Mouse (Mus musculus): Measurements from ENCODE around the gene Tspoap1. TPM values are rescaled to one million over a fixed set of nuclear protein-coding genes. Genes with fewer than 3 reads are reported as not detected.

Tspoap1 gene
- polyA plus RNA-seq, 1 experiment from 2014 or later = 10.0 TPM

DNA sequence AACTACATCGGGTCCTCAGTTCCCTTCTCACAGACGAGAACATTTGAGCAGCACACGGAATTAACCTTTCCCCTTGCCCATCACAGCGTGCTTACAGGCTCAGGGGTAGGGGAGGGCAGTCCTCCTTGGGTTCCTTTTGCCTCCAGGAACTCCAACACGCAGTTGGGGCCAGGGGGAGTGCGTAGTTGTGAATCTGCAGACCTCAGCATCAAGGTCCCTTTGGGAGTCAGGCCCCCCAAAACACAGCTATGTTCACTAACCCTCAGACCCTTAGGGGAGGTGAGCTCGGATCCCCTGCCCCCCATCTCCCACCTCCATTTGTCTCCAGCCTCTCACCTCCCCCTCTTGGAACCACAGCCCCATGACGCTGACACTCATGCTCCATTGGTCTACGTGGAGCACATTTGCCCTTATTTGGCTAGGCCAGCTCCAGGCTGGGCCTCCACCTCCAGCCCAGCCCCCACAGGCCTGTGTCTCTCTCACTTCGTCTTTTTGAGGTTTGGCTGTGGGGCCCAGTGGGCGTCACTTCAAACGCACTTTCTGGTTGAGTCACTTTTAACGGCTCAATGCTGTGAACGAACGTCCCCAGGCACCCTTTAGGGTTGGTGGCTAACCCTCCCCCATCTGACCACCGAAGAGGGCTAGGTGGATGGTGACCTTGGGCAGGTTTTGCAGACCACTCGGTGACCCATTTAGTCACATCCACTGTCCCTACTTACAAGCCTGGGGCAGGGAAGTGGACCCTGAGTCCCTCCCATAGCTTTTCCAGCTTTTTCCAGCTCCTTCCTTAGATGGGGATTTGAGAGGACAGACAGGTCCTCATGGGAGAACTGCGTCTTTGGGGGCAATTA lies 10.9 kb upstream of the Tspoap1 start:
- no peaks in the 10 kb centered on the region for H3K9me3 ChIP-seq (ENCODE audit: control insufficient read depth, low read length)
- no peaks in the 10 kb centered on the region for H3K36me3 ChIP-seq (ENCODE audit: control insufficient read depth, insufficient read depth, low read length)
- no peak overlapping the region for H3K4me2 ChIP-seq (replicated peaks; ENCODE audit: low read depth, low read length)
- no peak overlapping the region for H3K9ac ChIP-seq (ENCODE audit: low read depth, low read length)
- no peak overlapping the region for H3K4me3 ChIP-seq (ENCODE audit: low read depth, low read length)
- WGBS = 53% methylated on average over 18 of the region's 18 CpGs
- H3K27ac ChIP-seq (ENCODE audit: low read depth, low read length) = no peak overlapping the region
- DNase-seq (ENCODE audit: low spot score) (no peak), ATAC-seq (ENCODE audit: low FRiP score) (no peak)
- H3K27me3 ChIP-seq (ENCODE audit: control insufficient read depth, insufficient read depth, low read length) = no peaks in the 10 kb centered on the region
- no peaks in the 10 kb centered on the region for H3K4me1 ChIP-seq (replicated peaks; ENCODE audit: control insufficient read depth, insufficient read depth, low read length)

DNA sequence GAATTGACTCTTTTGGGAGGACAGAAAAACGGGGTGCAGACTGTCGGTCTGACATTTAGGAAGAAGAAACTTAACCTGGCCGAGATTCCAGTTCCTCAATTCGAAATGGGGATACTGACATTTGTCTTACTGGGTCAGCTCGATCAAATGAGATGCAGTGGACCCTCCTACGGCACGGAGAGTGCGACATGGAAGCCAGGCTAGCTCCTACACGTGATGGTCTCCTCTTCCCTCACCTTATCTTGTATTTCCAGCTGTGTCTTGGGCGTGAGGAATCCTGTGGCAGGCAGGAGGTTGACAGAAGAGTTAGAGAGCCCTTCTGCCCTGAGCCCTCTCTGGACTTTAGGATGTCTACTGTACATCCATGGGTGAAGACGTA lies 10.3 kb upstream of the Tspoap1 start:
- no peaks in the 10 kb centered on the region for H3K9me3 ChIP-seq (ENCODE audit: control insufficient read depth, low read length)
- H3K4me2 ChIP-seq (replicated peaks; ENCODE audit: low read depth, low read length) = no peak overlapping the region
- 88% methylated on average over 11 of the region's 11 CpGs for WGBS
- no peak overlapping the region for H3K4me3 ChIP-seq (ENCODE audit: low read depth, low read length)
- H3K27ac ChIP-seq (ENCODE audit: low read depth, low read length) = no peak overlapping the region
- H3K36me3 ChIP-seq (ENCODE audit: control insufficient read depth, insufficient read depth, low read length) = no peaks in the 10 kb centered on the region
- H3K4me1 ChIP-seq (replicated peaks; ENCODE audit: control insufficient read depth, insufficient read depth, low read length) = no peaks in the 10 kb centered on the region
- H3K27me3 ChIP-seq (ENCODE audit: control insufficient read depth, insufficient read depth, low read length) = no peaks in the 10 kb centered on the region
- H3K9ac ChIP-seq (ENCODE audit: low read depth, low read length) = no peak overlapping the region
- DNase-seq (ENCODE audit: low spot score) (no peak), ATAC-seq (ENCODE audit: low FRiP score) (no peak)

DNA sequence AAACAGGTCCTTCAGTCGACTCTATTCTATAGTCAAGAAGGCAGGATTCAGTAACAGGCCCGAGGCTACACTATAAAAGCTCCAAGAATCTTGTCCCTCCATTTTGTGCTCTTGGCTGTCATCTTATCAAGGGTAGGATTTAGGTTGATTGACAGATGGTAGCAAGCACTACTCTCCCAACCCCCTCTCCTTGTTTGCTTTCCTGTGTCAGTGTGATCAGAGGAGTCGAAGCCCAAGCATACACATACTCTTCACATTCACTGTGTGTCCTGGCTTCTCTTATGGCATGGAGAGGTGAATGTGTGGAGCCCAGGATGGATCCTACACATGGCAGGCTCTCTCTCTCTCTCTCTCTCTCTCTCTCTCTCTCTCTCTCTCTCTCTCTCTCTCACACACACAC lies 9.8 kb upstream of the Tspoap1 start:
- Histone ChIP-seq H3K9me3 (ENCODE audit: control insufficient read depth, low read length) (no peaks in the 10 kb centered on the region), H3K4me2 (replicated peaks; ENCODE audit: low read depth, low read length) (no peak overlapping the region), H3K4me1 (replicated peaks; ENCODE audit: control insufficient read depth, insufficient read depth, low read length) (no peaks in the 10 kb centered on the region), H3K27me3 (ENCODE audit: control insufficient read depth, insufficient read depth, low read length) (no peaks in the 10 kb centered on the region), H3K4me3 (ENCODE audit: low read depth, low read length) (no peak overlapping the region), H3K9ac (ENCODE audit: low read depth, low read length) (no peak overlapping the region), H3K36me3 (ENCODE audit: control insufficient read depth, insufficient read depth, low read length) (no peaks in the 10 kb centered on the region), H3K27ac (ENCODE audit: low read depth, low read length) (no peak overlapping the region)
- 78% methylated on average over 3 of the region's 3 CpGs for WGBS
- no peak for ATAC-seq (ENCODE audit: low FRiP score)
- no peak for DNase-seq (ENCODE audit: low spot score)

DNA sequence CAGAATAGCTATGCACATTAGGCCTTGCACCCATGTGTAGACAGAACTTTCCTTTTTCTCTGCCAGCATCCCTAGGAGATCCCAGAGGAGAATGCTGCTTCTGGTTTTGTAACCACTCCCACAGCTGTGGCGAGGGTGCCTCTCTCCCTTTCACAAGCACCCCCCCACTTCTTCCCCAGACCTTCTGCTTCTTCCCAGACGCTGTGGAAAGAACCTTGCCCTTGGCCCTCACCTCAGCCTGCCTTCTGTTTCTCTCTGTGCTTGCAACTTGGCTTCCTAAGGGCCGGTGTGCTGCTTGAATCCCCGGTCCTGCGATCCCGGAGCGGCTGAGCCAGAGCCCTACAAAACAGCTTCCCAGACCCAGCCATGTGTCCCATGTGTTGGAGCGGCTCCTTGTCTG lies 9.3 kb upstream of the Tspoap1 start:
- no peak for ATAC-seq (ENCODE audit: low FRiP score)
- Histone ChIP-seq H3K4me2 (replicated peaks; ENCODE audit: low read depth, low read length) (no peak overlapping the region), H3K4me1 (replicated peaks; ENCODE audit: control insufficient read depth, insufficient read depth, low read length) (no peaks in the 10 kb centered on the region), H3K9me3 (ENCODE audit: control insufficient read depth, low read length) (no peaks in the 10 kb centered on the region), H3K4me3 (ENCODE audit: low read depth, low read length) (no peak overlapping the region), H3K27me3 (ENCODE audit: control insufficient read depth, insufficient read depth, low read length) (no peaks in the 10 kb centered on the region), H3K9ac (ENCODE audit: low read depth, low read length) (no peak overlapping the region), H3K27ac (ENCODE audit: low read depth, low read length) (no peak overlapping the region), H3K36me3 (ENCODE audit: control insufficient read depth, insufficient read depth, low read length) (no peaks in the 10 kb centered on the region)
- 83% methylated on average over 8 of the region's 8 CpGs for WGBS
- DNase-seq (ENCODE audit: low spot score) = no peak

DNA sequence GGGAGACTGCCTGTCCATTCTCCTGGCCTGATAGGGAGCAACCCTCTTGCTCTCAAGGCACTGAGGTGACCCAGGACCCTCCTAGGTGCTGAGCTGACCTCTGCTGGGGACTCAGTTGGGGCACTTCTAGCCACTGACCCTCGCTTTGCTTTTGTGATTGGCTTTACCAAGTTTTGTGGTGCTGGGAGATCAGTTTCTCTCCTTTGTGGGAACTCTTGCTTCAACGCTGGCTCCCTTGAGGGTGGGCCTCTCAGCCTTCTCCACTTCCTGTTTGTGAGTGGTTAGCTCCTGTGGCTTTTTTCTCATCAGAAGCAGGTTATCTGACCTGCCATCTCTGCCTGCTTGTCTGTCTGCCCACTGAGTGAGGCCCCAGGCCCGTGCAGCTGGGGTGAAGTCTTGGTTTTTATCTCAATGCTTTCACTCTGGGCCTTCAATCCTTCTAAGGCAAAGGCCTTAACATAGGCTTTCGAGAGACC lies 8.8 kb upstream of the Tspoap1 start:
- DNase-seq (ENCODE audit: low spot score) = no peak
- Histone ChIP-seq H3K36me3 (ENCODE audit: control insufficient read depth, insufficient read depth, low read length) (no peaks in the 10 kb centered on the region), H3K9me3 (ENCODE audit: control insufficient read depth, low read length) (no peaks in the 10 kb centered on the region), H3K27me3 (ENCODE audit: control insufficient read depth, insufficient read depth, low read length) (no peaks in the 10 kb centered on the region), H3K4me3 (ENCODE audit: low read depth, low read length) (no peak overlapping the region), H3K27ac (ENCODE audit: low read depth, low read length) (no peak overlapping the region), H3K9ac (ENCODE audit: low read depth, low read length) (no peak overlapping the region), H3K4me2 (replicated peaks; ENCODE audit: low read depth, low read length) (no peak overlapping the region), H3K4me1 (replicated peaks; ENCODE audit: control insufficient read depth, insufficient read depth, low read length) (no peaks in the 10 kb centered on the region)
- no peak for ATAC-seq (ENCODE audit: low FRiP score)
- 73% methylated on average over 4 of the region's 4 CpGs for WGBS

DNA sequence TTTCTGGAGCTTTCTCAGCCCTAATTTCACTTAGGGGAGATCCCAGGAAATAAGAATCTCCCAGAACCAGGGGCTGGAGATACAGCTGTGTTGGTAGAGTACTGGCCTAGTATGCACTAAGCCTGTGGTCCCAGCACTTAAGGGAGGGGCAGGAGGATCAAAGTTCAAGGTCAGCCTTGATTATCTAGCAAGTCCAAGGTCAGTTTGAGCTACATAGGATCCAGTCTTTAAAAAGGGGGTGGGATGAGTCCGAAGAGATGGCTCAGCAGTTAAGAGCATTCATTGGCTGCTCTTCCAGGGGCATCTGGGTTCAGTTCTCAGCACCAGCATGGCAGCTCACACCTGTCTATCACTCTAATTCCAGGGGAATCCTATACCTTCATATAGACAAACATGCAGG lies 8.0 kb upstream of the Tspoap1 start:
- no peak for ATAC-seq (ENCODE audit: low FRiP score)
- Histone ChIP-seq H3K27ac (ENCODE audit: low read depth, low read length) (no peak overlapping the region), H3K4me1 (replicated peaks; ENCODE audit: control insufficient read depth, insufficient read depth, low read length) (no peaks in the 10 kb centered on the region), H3K9me3 (ENCODE audit: control insufficient read depth, low read length) (no peaks in the 10 kb centered on the region), H3K9ac (ENCODE audit: low read depth, low read length) (no peak overlapping the region), H3K36me3 (ENCODE audit: control insufficient read depth, insufficient read depth, low read length) (no peaks in the 10 kb centered on the region), H3K4me3 (ENCODE audit: low read depth, low read length) (no peak overlapping the region), H3K4me2 (replicated peaks; ENCODE audit: low read depth, low read length) (no peak overlapping the region), H3K27me3 (ENCODE audit: control insufficient read depth, insufficient read depth, low read length) (no peaks in the 10 kb centered on the region)
- WGBS = 76% methylated on average over 1 of the region's 1 CpGs
- no peak for DNase-seq (ENCODE audit: low spot score)

DNA sequence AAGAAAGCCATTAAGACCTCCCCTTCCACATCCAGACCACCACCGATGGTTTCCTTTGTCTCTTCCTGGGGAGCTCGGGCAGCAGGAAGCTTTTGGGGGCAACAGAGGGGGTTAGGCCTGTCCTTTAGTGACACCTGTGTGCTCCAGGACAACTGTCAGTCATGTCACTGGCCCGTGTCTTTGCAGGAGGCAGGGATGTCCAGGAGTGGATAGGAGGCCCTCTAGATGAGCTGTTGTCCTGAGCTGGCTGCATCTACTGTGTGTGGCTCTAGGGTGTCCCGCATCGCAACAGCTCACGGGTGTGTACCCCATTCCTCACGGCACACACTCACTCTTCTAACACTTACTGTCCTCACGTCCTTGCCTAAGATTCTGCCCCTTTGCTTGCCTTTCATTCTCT lies 7.1 kb upstream of the Tspoap1 start:
- Histone ChIP-seq H3K9me3 (ENCODE audit: control insufficient read depth, low read length) (no peaks in the 10 kb centered on the region), H3K4me3 (ENCODE audit: low read depth, low read length) (no peak overlapping the region), H3K9ac (ENCODE audit: low read depth, low read length) (no peak overlapping the region), H3K4me2 (replicated peaks; ENCODE audit: low read depth, low read length) (no peak overlapping the region), H3K27me3 (ENCODE audit: control insufficient read depth, insufficient read depth, low read length) (no peaks in the 10 kb centered on the region), H3K27ac (ENCODE audit: low read depth, low read length) (no peak overlapping the region), H3K36me3 (ENCODE audit: control insufficient read depth, insufficient read depth, low read length) (no peaks in the 10 kb centered on the region), H3K4me1 (replicated peaks; ENCODE audit: control insufficient read depth, insufficient read depth, low read length) (no peaks in the 10 kb centered on the region)
- DNase-seq (ENCODE audit: low spot score) (no peak), ATAC-seq (ENCODE audit: low FRiP score) (no peak)
- WGBS = 83% methylated on average over 8 of the region's 8 CpGs

DNA sequence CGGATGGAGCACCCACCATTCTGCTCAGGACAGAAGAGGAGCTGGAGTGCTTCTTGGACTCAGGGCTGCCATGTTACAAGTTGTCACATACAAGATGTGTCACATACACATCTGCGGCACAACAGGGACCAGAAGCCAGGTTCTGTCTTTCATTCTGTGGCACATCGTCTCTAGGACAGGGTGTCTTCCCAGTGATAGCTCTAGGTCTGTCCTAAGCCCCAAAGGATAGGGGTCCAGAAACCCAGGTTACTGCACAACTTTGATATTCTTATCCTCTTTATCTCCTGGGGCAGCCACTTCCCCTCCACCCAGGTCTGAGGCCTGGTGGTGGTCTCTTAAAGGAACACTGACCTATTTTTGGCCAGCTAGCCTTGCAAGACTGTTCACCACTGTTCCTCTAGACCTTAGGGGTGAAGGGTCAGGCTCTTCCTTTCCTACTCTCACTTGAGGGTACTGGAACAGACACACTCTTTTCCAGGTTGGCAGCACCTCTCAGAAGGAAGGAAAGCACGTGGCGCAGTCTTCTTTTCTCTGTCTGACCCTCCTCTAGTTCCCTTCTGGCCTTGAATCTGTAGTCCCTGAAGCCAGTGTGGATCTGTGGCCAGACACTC lies 6.3 kb upstream of the Tspoap1 start:
- no peak overlapping the region for H3K9ac ChIP-seq (ENCODE audit: low read depth, low read length)
- H3K4me1 ChIP-seq (replicated peaks; ENCODE audit: control insufficient read depth, insufficient read depth, low read length) = no peaks in the 10 kb centered on the region
- 83% methylated on average over 5 of the region's 5 CpGs for WGBS
- no peak overlapping the region for H3K27ac ChIP-seq (ENCODE audit: low read depth, low read length)
- no peaks in the 10 kb centered on the region for H3K9me3 ChIP-seq (ENCODE audit: control insufficient read depth, low read length)
- no peak for DNase-seq (ENCODE audit: low spot score)
- no peak overlapping the region for H3K4me3 ChIP-seq (ENCODE audit: low read depth, low read length)
- H3K36me3 ChIP-seq (ENCODE audit: control insufficient read depth, insufficient read depth, low read length) = no peaks in the 10 kb centered on the region
- no peaks in the 10 kb centered on the region for H3K27me3 ChIP-seq (ENCODE audit: control insufficient read depth, insufficient read depth, low read length)
- no peak for ATAC-seq (ENCODE audit: low FRiP score)
- H3K4me2 ChIP-seq (replicated peaks; ENCODE audit: low read depth, low read length) = no peak overlapping the region

DNA sequence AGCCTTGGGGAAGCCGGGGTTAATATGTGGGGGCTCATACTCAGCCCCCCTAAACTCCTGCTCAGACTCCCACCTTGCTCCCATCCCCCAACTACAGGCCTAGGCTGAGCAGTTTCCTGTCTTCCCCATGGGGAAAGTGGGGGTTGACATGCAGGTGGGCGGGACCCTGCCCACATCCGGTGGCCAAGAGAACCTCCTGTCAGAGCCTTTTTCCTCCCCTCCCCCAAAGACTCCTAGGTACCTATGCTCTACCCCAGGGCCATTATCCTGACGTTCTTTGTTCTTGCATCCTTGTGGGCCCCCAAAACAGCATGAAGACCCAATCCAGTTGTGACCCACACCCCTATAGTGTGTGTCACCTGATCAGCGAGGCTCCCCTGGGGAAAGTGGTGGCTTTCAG lies 5.7 kb upstream of the Tspoap1 start:
- Histone ChIP-seq H3K36me3 (ENCODE audit: control insufficient read depth, insufficient read depth, low read length) (no peaks in the 10 kb centered on the region), H3K4me2 (replicated peaks; ENCODE audit: low read depth, low read length) (no peak overlapping the region), H3K9me3 (ENCODE audit: control insufficient read depth, low read length) (no peaks in the 10 kb centered on the region), H3K27ac (ENCODE audit: low read depth, low read length) (no peak overlapping the region), H3K9ac (ENCODE audit: low read depth, low read length) (no peak overlapping the region), H3K4me1 (replicated peaks; ENCODE audit: control insufficient read depth, insufficient read depth, low read length) (no peaks in the 10 kb centered on the region), H3K27me3 (ENCODE audit: control insufficient read depth, insufficient read depth, low read length) (no peaks in the 10 kb centered on the region), H3K4me3 (ENCODE audit: low read depth, low read length) (no peak overlapping the region)
- 80% methylated on average over 5 of the region's 5 CpGs for WGBS
- ATAC-seq (ENCODE audit: low FRiP score) (no peak), DNase-seq (ENCODE audit: low spot score) (no peak)

All from hindbrain, embryonic 11.5 days (tissue).